Mouse (Mus musculus): ENCODE results near the gene Hesx1. TPM values are rescaled to one million over a fixed set of nuclear protein-coding genes. Genes with fewer than 3 reads are reported as not detected.
"Not testable (repeated sequence)": the region's sequence is repeated elsewhere in the genome, so short reads cannot be mapped to it uniquely, and the experiment has no call there.

Gene Hesx1
- polyA plus RNA-seq (2014; fragmentation: Nextera tagmentation; extraction: Ambion mirVana) = 0.23 TPM in 1 of 2 replicates, not detected in the other

DNA sequence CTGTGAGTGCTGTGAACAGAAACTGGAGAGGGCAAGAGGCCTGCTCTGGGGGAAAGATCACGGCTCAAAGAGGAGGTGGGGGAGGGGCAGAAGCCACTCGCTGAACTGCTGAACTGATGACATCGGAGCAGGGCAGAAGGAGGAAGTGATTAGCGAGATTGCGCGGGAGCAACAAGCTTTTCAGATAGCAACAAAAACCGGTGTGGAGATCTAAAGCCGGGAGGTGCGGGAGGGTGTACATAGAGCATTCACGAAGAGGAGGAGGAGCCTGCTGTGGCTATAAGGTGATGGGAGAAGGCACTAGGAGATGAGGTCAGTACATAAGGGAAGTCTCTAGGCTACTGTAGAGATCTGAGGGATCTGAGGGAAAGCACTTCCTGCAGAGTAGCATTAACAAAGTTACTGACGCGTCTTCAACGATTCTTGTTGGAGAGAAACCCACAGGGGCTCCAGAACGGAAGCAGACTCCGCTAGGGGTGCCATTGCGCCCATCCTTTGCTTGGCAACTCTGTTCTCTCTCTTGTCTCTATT lies at the start of gene Hesx1:
TSS of gene Hesx1 (plus strand) at position 206 of the 531 bp plus-strand sequence.
- Histone ChIP-seq H3K9ac (ENCODE audit: low read depth, low read length) (peak within 1 kb of the TSS; percentile 21), H3K36me3 (ENCODE audit: control insufficient read depth, insufficient read depth, low read length) (no peaks in the 10 kb centered on the region), H3K4me1 (replicated peaks; ENCODE audit: control insufficient read depth, insufficient read depth, low read length) (no peaks in the 10 kb centered on the region), H3K4me3 (ENCODE audit: low read depth, low read length) (peak within 1 kb of the TSS; percentile 19), H3K9me3 (ENCODE audit: control insufficient read depth, low read length) (no peaks in the 10 kb centered on the region), H3K27me3 (ENCODE audit: control insufficient read depth, insufficient read depth, low read length) (no peaks in the 10 kb centered on the region), H3K27ac (ENCODE audit: low read depth, low read length) (no peak within 1 kb of the TSS), H3K4me2 (replicated peaks; ENCODE audit: low read depth, low read length) (peak within 1 kb of the TSS; percentile 46)
- DNase-seq (ENCODE audit: low spot score) (peak; percentile 68), ATAC-seq (ENCODE audit: low FRiP score) (no peak)
- WGBS = 6% methylated on average over 16 of the region's 16 CpGs

DNA sequence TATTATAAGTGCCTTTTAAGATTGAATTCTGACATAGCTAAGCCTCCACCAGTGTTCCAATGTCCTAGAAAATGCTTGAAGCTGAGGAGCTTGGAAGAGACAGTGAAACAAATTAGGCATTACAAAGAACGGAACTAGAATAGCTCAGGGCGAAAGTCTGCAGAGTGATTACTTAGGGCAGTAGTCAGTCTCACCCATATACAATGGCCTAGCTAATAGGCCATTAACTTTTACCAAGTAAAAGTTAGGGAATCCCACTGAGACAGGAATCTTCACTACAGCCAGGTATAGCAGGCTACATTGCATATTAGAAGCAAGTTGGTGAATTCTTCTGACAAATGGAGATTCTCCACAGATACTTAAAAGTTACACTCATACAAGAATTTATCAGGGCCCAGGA lies 38.1 kb upstream of the Hesx1 start:
- not testable (repeated sequence) for H3K36me3 ChIP-seq (ENCODE audit: control insufficient read depth, insufficient read depth, low read length); H3K4me3 ChIP-seq (ENCODE audit: low read depth, low read length); H3K27me3 ChIP-seq (ENCODE audit: control insufficient read depth, insufficient read depth, low read length); H3K27ac ChIP-seq (ENCODE audit: low read depth, low read length); DNase-seq (ENCODE audit: low spot score); H3K9ac ChIP-seq (ENCODE audit: low read depth, low read length); H3K9me3 ChIP-seq (ENCODE audit: control insufficient read depth, low read length); H3K4me2 ChIP-seq (replicated peaks; ENCODE audit: low read depth, low read length); ATAC-seq (ENCODE audit: low FRiP score); H3K4me1 ChIP-seq (replicated peaks; ENCODE audit: control insufficient read depth, insufficient read depth, low read length)
- WGBS = 68% methylated on average over 2 of the region's 2 CpGs

DNA sequence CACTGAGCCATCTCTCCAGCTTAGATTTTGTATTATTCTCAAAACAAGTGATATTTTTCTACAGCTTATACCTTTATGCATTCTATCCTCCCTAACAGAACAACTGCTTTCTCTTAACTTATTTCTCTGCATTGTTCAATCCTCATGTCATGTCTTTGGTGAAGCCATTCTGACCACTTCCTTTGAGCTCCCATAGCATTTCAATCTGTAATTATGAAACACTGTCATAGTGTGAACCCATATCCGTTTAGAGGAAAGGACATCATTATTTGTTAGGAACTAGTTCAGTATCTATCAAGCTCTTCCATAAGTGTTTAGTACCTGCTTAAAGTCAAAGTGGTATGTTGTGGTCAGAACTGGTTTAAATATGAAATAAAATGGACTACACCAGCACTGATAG lies 33.7 kb upstream of the Hesx1 start:
- Histone ChIP-seq H3K27ac (ENCODE audit: low read depth, low read length) (no peak overlapping the region), H3K27me3 (ENCODE audit: control insufficient read depth, insufficient read depth, low read length) (no peaks in the 10 kb centered on the region), H3K4me3 (ENCODE audit: low read depth, low read length) (no peak overlapping the region), H3K9ac (ENCODE audit: low read depth, low read length) (no peak overlapping the region), H3K36me3 (ENCODE audit: control insufficient read depth, insufficient read depth, low read length) (no peaks in the 10 kb centered on the region), H3K9me3 (ENCODE audit: control insufficient read depth, low read length) (no peaks in the 10 kb centered on the region), H3K4me2 (replicated peaks; ENCODE audit: low read depth, low read length) (no peak overlapping the region), H3K4me1 (replicated peaks; ENCODE audit: control insufficient read depth, insufficient read depth, low read length) (no peaks in the 10 kb centered on the region)
- 82% methylated on average over 1 of the region's 1 CpGs for WGBS
- ATAC-seq (ENCODE audit: low FRiP score) = no peak
- DNase-seq (ENCODE audit: low spot score) = no peak

DNA sequence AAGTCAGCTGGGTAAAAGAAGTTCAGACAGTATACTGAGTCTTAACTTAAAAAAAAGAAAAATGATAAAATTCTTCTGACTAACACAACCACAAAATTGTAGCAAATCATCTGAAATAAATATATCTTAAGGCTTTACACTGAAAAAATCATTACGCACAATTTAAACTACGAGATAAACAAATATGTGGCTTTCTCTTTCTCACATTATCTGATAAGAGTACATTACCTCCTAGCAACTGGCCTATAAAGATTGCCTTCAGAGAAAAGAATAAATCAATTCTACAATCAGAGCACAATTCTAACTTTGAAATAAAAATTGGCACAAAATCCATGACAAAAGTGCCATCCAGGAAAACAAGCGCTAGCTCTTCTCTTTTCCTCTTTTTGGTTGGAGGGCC lies 25.1 kb upstream of the Hesx1 start:
- WGBS = 91% methylated on average over 3 of the region's 3 CpGs
- no peaks in the 10 kb centered on the region for H3K27me3 ChIP-seq (ENCODE audit: control insufficient read depth, insufficient read depth, low read length)
- no peak overlapping the region for H3K27ac ChIP-seq (ENCODE audit: low read depth, low read length)
- DNase-seq (ENCODE audit: low spot score) (no peak), ATAC-seq (ENCODE audit: low FRiP score) (no peak)
- peak overlapping the region; percentile 94; the same call in 1 of the 2 replicates for H3K4me3 ChIP-seq (ENCODE audit: low read depth, low read length)
- H3K9ac ChIP-seq (ENCODE audit: low read depth, low read length) = peak overlapping the region; percentile 87; the same call in 1 of the 2 replicates
- no peaks in the 10 kb centered on the region for H3K4me1 ChIP-seq (replicated peaks; ENCODE audit: control insufficient read depth, insufficient read depth, low read length)
- peak overlapping the region; percentile 63 for H3K4me2 ChIP-seq (replicated peaks; ENCODE audit: low read depth, low read length)
- no peaks in the 10 kb centered on the region for H3K9me3 ChIP-seq (ENCODE audit: control insufficient read depth, low read length)
- no peaks in the 10 kb centered on the region for H3K36me3 ChIP-seq (ENCODE audit: control insufficient read depth, insufficient read depth, low read length)

DNA sequence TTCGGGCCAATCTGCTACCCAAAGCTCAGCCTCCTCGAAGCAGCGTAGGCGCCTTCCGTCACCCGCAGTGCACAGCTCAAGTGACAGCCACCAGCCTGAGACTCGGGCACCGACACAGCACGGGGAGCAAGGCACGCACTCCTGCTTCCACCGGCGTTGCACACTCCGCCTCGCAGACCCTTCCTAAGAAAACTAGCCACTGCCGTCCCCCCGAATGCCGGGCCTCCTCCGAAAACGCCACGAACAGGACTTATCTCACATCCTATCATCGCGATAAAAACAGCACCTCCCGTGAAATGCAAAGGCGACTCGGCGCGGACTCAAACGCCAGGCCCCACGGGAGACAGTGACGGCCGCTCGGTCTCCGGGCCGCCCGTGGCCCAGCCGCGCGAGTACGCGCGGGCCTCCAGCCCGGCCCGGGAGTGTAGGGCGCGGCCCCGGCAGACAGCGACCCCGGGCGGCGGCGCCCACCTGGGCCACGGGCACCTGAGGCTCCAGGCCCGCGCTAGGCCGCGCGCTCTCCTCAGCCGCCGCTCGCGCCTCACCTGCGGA lies 24.3 kb upstream of the Hesx1 start:
- under 1% methylated on average over 59 of the region's 62 CpGs for WGBS
- peak; percentile 90 for ATAC-seq (ENCODE audit: low FRiP score)

DNA sequence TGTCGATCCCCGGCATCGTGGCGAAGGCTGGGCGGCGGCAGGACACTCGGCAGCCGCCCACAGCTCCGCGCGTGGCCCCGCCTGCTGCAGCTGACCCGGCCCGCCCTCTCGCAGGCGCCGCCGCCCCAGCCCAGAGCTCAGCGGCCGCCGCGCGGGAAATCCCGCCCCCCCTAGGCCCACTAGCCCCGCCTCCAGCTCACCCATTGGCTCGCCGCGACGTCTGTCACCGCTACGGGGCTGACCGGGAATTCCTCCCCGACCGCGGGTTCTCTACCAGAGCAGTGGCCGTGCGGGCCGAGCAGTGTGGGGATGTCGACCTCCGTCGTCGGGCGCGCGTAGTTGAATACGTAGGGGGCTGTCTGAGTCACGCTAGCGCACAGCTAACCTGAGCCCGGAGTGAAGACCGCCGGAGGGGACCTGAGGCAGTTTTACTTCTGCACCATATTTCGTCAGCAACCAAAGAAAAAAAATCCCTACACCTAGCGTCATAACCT lies 23.7 kb upstream of the Hesx1 start:
- DNase-seq (ENCODE audit: low spot score) (peak; percentile 99), ATAC-seq (ENCODE audit: low FRiP score) (peak; percentile 98)
- Histone ChIP-seq H3K4me3 (ENCODE audit: low read depth, low read length) (peak overlapping the region; percentile 94), H3K27ac (ENCODE audit: low read depth, low read length) (peak overlapping the region; percentile 86), H3K36me3 (ENCODE audit: control insufficient read depth, insufficient read depth, low read length) (no peaks in the 10 kb centered on the region), H3K9me3 (ENCODE audit: control insufficient read depth, low read length) (no peaks in the 10 kb centered on the region), H3K4me1 (replicated peaks; ENCODE audit: control insufficient read depth, insufficient read depth, low read length) (no peaks in the 10 kb centered on the region), H3K27me3 (ENCODE audit: control insufficient read depth, insufficient read depth, low read length) (no peaks in the 10 kb centered on the region), H3K4me2 (replicated peaks; ENCODE audit: low read depth, low read length) (peak overlapping the region; percentile 63), H3K9ac (ENCODE audit: low read depth, low read length) (peak overlapping the region; percentile 87)
- under 1% methylated on average over 50 of the region's 53 CpGs for WGBS

More for the DNA sequence above, 24.3 kb upstream of the Hesx1 start:
- Histone ChIP-seq H3K4me2 (replicated peaks; ENCODE audit: low read depth, low read length) (peak overlapping the region; percentile 63), H3K27me3 (ENCODE audit: control insufficient read depth, insufficient read depth, low read length) (no peaks in the 10 kb centered on the region), H3K4me3 (ENCODE audit: low read depth, low read length) (peak overlapping the region; percentile 94), H3K27ac (ENCODE audit: low read depth, low read length) (peak overlapping the region; percentile 86), H3K9me3 (ENCODE audit: control insufficient read depth, low read length) (no peaks in the 10 kb centered on the region), H3K36me3 (ENCODE audit: control insufficient read depth, insufficient read depth, low read length) (no peaks in the 10 kb centered on the region), H3K9ac (ENCODE audit: low read depth, low read length) (peak overlapping the region; percentile 87), H3K4me1 (replicated peaks; ENCODE audit: control insufficient read depth, insufficient read depth, low read length) (no peaks in the 10 kb centered on the region)
- DNase-seq (ENCODE audit: low spot score) = peak; percentile 74

DNA sequence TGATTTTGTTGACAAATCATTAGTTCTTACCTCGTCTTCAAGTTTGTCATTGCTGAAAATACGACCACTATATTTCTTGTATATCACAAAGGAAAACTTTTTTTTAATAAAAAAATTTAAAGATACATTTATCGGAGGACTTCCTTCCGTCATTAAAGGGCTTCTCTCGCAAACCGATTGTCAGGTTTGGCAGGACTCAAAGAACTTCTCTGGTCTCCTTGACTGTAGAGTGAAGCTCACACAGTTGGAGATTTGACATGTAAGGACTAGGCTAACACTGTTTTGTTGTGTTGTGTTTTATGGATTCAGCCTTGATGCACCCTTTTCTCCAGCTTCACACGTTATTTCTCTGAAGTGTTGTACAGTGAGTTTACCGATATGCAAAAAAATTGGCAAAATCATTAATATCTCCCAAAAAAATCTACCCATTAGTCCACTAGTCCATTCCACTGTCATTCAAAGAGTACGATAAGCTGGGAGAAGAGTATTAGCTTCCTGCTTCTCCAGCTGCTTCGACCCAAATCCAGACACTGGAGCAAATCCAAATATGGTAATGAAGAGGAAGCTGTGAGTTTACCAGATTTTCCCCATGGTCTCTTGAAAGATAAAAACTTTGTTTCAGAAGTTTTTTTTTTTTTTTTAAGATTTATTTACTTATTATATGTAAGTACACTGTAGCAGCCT lies 23.0 kb upstream of the Hesx1 start, which contains the start of gene Appl1:
TSS of gene Appl1 (minus strand) at position 127 of the 684 bp plus-strand sequence.
- DNase-seq (ENCODE audit: low spot score) (no peak), ATAC-seq (ENCODE audit: low FRiP score) (no peak)
- Histone ChIP-seq H3K4me1 (replicated peaks; ENCODE audit: control insufficient read depth, insufficient read depth, low read length) (no peaks in the 10 kb centered on the region), H3K9me3 (ENCODE audit: control insufficient read depth, low read length) (no peaks in the 10 kb centered on the region), H3K27ac (ENCODE audit: low read depth, low read length) (peak within 1 kb of the TSS; percentile 86), H3K4me3 (ENCODE audit: low read depth, low read length) (peak within 1 kb of the TSS; percentile 94), H3K27me3 (ENCODE audit: control insufficient read depth, insufficient read depth, low read length) (no peaks in the 10 kb centered on the region), H3K9ac (ENCODE audit: low read depth, low read length) (peak within 1 kb of the TSS; percentile 87), H3K36me3 (ENCODE audit: control insufficient read depth, insufficient read depth, low read length) (no peaks in the 10 kb centered on the region), H3K4me2 (replicated peaks; ENCODE audit: low read depth, low read length) (peak within 1 kb of the TSS; percentile 63)
- 52% methylated on average over 10 of the region's 10 CpGs for WGBS

DNA sequence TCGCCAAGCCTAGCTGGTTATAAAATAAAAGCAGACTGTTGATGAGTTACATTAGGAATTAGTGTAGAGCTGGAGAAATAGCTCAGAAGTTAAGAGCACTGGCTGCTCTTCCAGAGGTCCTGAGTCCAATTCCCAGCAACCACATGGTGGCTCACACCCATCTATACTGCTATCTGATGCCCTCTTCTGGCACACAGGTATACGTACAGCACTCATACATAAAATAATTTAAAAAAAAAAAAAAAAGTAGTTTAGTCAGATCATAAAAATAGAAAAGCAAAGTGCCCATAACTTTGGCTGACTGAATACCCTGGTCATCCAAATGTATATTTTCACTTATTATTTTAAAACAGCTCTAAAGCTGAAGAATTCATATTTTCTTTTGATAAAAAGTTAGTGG lies 21.1 kb upstream of the Hesx1 start:
- peaks cover 2% of the 10 kb centered on the region; the same call in 1 of the 2 replicates for H3K4me1 ChIP-seq (replicated peaks; ENCODE audit: control insufficient read depth, insufficient read depth, low read length)
- no peaks in the 10 kb centered on the region for H3K36me3 ChIP-seq (ENCODE audit: control insufficient read depth, insufficient read depth, low read length)
- ATAC-seq (ENCODE audit: low FRiP score) (no peak), DNase-seq (ENCODE audit: low spot score) (no peak)
- no peak overlapping the region for H3K27ac ChIP-seq (ENCODE audit: low read depth, low read length)
- no peak overlapping the region for H3K9ac ChIP-seq (ENCODE audit: low read depth, low read length)
- 78% methylated on average over 2 of the region's 2 CpGs for WGBS
- no peaks in the 10 kb centered on the region for H3K9me3 ChIP-seq (ENCODE audit: control insufficient read depth, low read length)
- no peak overlapping the region for H3K4me2 ChIP-seq (replicated peaks; ENCODE audit: low read depth, low read length)
- H3K4me3 ChIP-seq (ENCODE audit: low read depth, low read length) = no peak overlapping the region
- H3K27me3 ChIP-seq (ENCODE audit: control insufficient read depth, insufficient read depth, low read length) = no peaks in the 10 kb centered on the region
